ENCODE assay signal across 8 mouse cellular contexts in the genomic region with DNA sequence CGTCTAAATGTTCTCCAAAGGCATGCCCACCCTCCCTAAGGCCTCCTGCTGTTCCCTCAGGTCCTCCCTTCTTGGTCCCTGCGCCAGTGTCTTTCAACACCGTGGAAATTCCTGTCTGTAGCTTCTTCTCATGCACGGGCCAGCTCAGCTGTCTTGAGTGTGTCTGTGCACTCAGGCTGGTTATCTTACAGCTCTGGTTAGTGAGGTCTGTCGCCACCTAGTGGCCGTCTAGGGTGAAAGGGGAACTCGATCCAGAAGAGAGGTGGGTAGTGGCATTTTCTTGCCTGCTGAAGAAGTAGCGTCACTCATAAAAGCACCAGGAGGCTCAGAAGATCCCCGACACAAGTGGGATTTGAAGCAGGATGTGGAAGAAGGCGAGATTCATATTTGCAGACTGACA.
DNase-seq lines count a peak whose midpoint lies in the region; ATAC-seq and TF ChIP-seq lines count a peak whose summit lies in the region.

No protein-coding gene starts in this region.

- peak; percentile 85 for ATAC-seq in embryonic facial prominence, embryonic 14.5 days (ENCODE audit: low read depth)
- ATAC-seq in kidney, embryonic 15.5 days (replicated peaks; ENCODE audit: low FRiP score): 0 out of 2 replicates have a peak, but pooled peaks have one; percentile 61
- ATAC-seq in stomach, embryonic 15.5 days (ENCODE audit: insufficient read depth, low FRiP score, low read depth): peak; percentile 63

- H3ac ChIP-seq in C2C12 (ENCODE audit: control insufficient read depth, insufficient read length, low read depth): no peak overlapping the region

- H3K79me3 ChIP-seq in C2C12 (ENCODE audit: low read depth): no peaks in the 10 kb centered on the region

- no peaks in the 10 kb centered on the region for H3K27me3 ChIP-seq in C2C12 (ENCODE audit: control insufficient read depth, insufficient read depth, insufficient read length)
- H3K27me3 ChIP-seq in embryonic facial prominence, embryonic 14.5 days (replicated peaks; ENCODE audit: control insufficient read depth, insufficient read depth, low read length): no peaks in the 10 kb centered on the region
- H3K27me3 ChIP-seq in kidney, embryonic 15.5 days: no peaks in the 10 kb centered on the region
- no peaks in the 10 kb centered on the region for H3K27me3 ChIP-seq in liver, adult 2 months (ENCODE audit: control insufficient read depth, insufficient read depth, low read length)
- no peaks in the 10 kb centered on the region for H3K27me3 ChIP-seq in stomach, embryonic 15.5 days (replicated peaks)

- TF ChIP-seq POLR2A in liver, adult 2 months (IDR thresholded peaks at IDR 0.05; ENCODE audit: extremely low read depth, insufficient read depth, low read length): no peak

- H3K4me1 ChIP-seq in embryonic facial prominence, embryonic 14.5 days (ENCODE audit: control insufficient read depth, insufficient read depth, low read length): no peaks in the 10 kb centered on the region
- H3K4me1 ChIP-seq in kidney, embryonic 15.5 days: peaks cover 22% of the 10 kb centered on the region
- no peaks in the 10 kb centered on the region for H3K4me1 ChIP-seq in liver, adult 2 months (ENCODE audit: control insufficient read depth, insufficient read depth, low read length)
- no peaks in the 10 kb centered on the region for H3K4me1 ChIP-seq in stomach, embryonic 15.5 days

- no peak overlapping the region for H3K27ac ChIP-seq in embryonic facial prominence, embryonic 14.5 days (replicated peaks; ENCODE audit: low read depth, low read length)
- no peak overlapping the region for H3K27ac ChIP-seq in kidney, embryonic 15.5 days
- no peak overlapping the region for H3K27ac ChIP-seq in liver, adult 2 months (replicated peaks; ENCODE audit: insufficient read depth, low read depth, low read length)
- no peak overlapping the region for H3K27ac ChIP-seq in stomach, embryonic 15.5 days

- peak; percentile 37 for TF ChIP-seq CTCF in C2C12 (IDR thresholded peaks at IDR 0.05; ENCODE audit: control insufficient read depth, insufficient read depth, insufficient read length)
- TF ChIP-seq CTCF in liver, adult 2 months (IDR thresholded peaks at IDR 0.05; ENCODE audit: low read depth, low read length): peak; percentile 83

- H3K9me3 ChIP-seq in embryonic facial prominence, embryonic 14.5 days (ENCODE audit: control insufficient read depth, low read length): no peaks in the 10 kb centered on the region
- H3K9me3 ChIP-seq in kidney, embryonic 15.5 days (replicated peaks): no peaks in the 10 kb centered on the region
- no peaks in the 10 kb centered on the region for H3K9me3 ChIP-seq in stomach, embryonic 15.5 days

- no peaks in the 10 kb centered on the region for H3K36me3 ChIP-seq in C2C12 (ENCODE audit: control insufficient read depth, insufficient read depth)
- no peaks in the 10 kb centered on the region for H3K36me3 ChIP-seq in embryonic facial prominence, embryonic 14.5 days (ENCODE audit: control insufficient read depth, insufficient read depth, low read length)
- no peaks in the 10 kb centered on the region for H3K36me3 ChIP-seq in kidney, embryonic 15.5 days
- H3K36me3 ChIP-seq in liver, adult 2 months (ENCODE audit: control insufficient read depth, insufficient read depth, low read length): no peaks in the 10 kb centered on the region
- no peaks in the 10 kb centered on the region for H3K36me3 ChIP-seq in stomach, embryonic 15.5 days

- H3K4me3 ChIP-seq in C2C12 (ENCODE audit: insufficient read depth, poor library complexity, severe bottlenecking): no peak overlapping the region
- H3K4me3 ChIP-seq in embryonic facial prominence, embryonic 14.5 days (ENCODE audit: low read depth, low read length): no peak overlapping the region
- no peak overlapping the region for H3K4me3 ChIP-seq in kidney, embryonic 15.5 days (replicated peaks)
- no peak overlapping the region for H3K4me3 ChIP-seq in liver, adult 2 months (ENCODE audit: insufficient read depth, low read depth, low read length)
- no peak overlapping the region for H3K4me3 ChIP-seq in stomach, embryonic 15.5 days (replicated peaks)

- no peak overlapping the region for H3K9ac ChIP-seq in embryonic facial prominence, embryonic 14.5 days (ENCODE audit: low read depth, low read length)
- H3K9ac ChIP-seq in kidney, embryonic 15.5 days: no peak overlapping the region
- no peak overlapping the region for H3K9ac ChIP-seq in liver, adult 2 months (ENCODE audit: low read depth, low read length)
- no peak overlapping the region for H3K9ac ChIP-seq in stomach, embryonic 15.5 days

- no peaks in the 10 kb centered on the region for H3K79me2 ChIP-seq in C2C12 (ENCODE audit: control insufficient read depth, insufficient read depth)
- H3K79me2 ChIP-seq in liver, adult 2 months (ENCODE audit: control insufficient read depth, insufficient read depth, low read length): no peaks in the 10 kb centered on the region

- peak; percentile 43 to 63 for DNase-seq in adrenal gland, postnatal 4 days (ENCODE audit: low spot score in 2 of 2)
- peak; percentile 89 for DNase-seq in embryonic facial prominence, embryonic 14.5 days (ENCODE audit: low spot score)
- peak; percentile 41 to 53 for DNase-seq in heart, adult 9 months (ENCODE audit: low spot score in 2 of 2)
- peak; percentile 53 for DNase-seq in liver, adult 2 months (ENCODE audit: extremely low read depth, low read depth, low spot score)
- DNase-seq in neural tube, embryonic 10.5 days (ENCODE audit: extremely low spot score, low spot score): peak; percentile 84

- no peak overlapping the region; the same call in 1 of the 2 replicates for H3K4me2 ChIP-seq in embryonic facial prominence, embryonic 14.5 days (ENCODE audit: low read depth, low read length)
- H3K4me2 ChIP-seq in kidney, embryonic 15.5 days: 0 out of 2 replicates have a peak overlapping the region, but pooled peaks have one; percentile 35
- H3K4me2 ChIP-seq in stomach, embryonic 15.5 days: no peak overlapping the region

- 3% methylated on average over 10 of the region's 10 CpGs for WGBS in embryonic facial prominence, embryonic 14.5 days
- WGBS in kidney, embryonic 15.5 days: 7% methylated on average over 10 of the region's 10 CpGs
- WGBS in liver, adult 2 months: 8% methylated on average over 10 of the region's 10 CpGs
- WGBS in stomach, embryonic 15.5 days: 5% methylated on average over 10 of the region's 10 CpGs

TF ChIP-seq in C2C12, 6 proteins besides CTCF, POLR2A, EP300 and RAD21:
- TF ChIP-seq MAX (IDR thresholded peaks at IDR 0.05) (no peak), MYOG (IDR thresholded peaks at IDR 0.05; ENCODE audit: control insufficient read depth, extremely low read depth, insufficient read length) (no peak), USF1 (IDR thresholded peaks at IDR 0.05; ENCODE audit: low read depth) (no peak), FOSL1 (IDR thresholded peaks at IDR 0.05; ENCODE audit: insufficient read depth, low read length, poor library complexity, severe bottlenecking) (no peak), CEBPB (IDR thresholded peaks at IDR 0.05; ENCODE audit: low read depth) (no peak), MYOD1 (IDR thresholded peaks at IDR 0.05; ENCODE audit: control insufficient read depth, insufficient read length, low read depth) (no peak)
